Mouse (Mus musculus): ENCODE measurements at regions not wholly inside any gene's neighbourhood (a gene's known extent, or its start where the extent isn't known, plus 50 kb on each side); places are given as distances from the start of the nearest gene placed in this dataset.

GRCm38 (mm10) chrX:11736481-11736880 lies 408.9 kb downstream of the H2al1j start:
- no peak for DNase-seq (ENCODE audit: low spot score in 2 of 2)
- intact Hi-C loops (cut with DNase I), result no loop called here

GRCm38 (mm10) chrX:11739565-11739964 lies 411.9 kb downstream of the H2al1j start:
- DNase-seq (ENCODE audit: low spot score in 2 of 2), result no peak
- intact Hi-C loops (cut with DNase I), result no loop called here

GRCm38 (mm10) chrX:11745911-11746310 lies 414.2 kb downstream of the Bcor start:
- DNase-seq (ENCODE audit: low spot score in 2 of 2), result no peak
- intact Hi-C loops (cut with DNase I), result no loop called here

- intact Hi-C loops (cut with DNase I), result no loop called here
- DNase-seq (ENCODE audit: low spot score in 2 of 2), result no peak
These were observed 412.6 kb downstream of the Bcor start for GRCm38 (mm10) chrX:11747386-11748121.

- intact Hi-C loops (cut with DNase I), result no loop called here
- DNase-seq (ENCODE audit: low spot score in 2 of 2), result no peak
These were observed 411.9 kb downstream of the Bcor start for GRCm38 (mm10) chrX:11748278-11748677.

GRCm38 (mm10) chrX:11752513-11752912 lies 407.6 kb downstream of the Bcor start:
- intact Hi-C loops (cut with DNase I), result no loop called here
- DNase-seq (ENCODE audit: low spot score in 2 of 2), result no peak

- intact Hi-C loops (cut with DNase I), result no loop called here
- peak; percentile 5 to 13 for DNase-seq (ENCODE audit: low spot score in 2 of 2)
These were observed 407.1 kb downstream of the Bcor start for GRCm38 (mm10) chrX:11752973-11753590.

GRCm38 (mm10) chrX:11755046-11755445 lies 405.1 kb downstream of the Bcor start:
- intact Hi-C loops (cut with DNase I), result no loop called here
- no peak for DNase-seq (ENCODE audit: low spot score in 2 of 2)

- DNase-seq (ENCODE audit: low spot score in 2 of 2), result peak; percentile 18 to 25
- intact Hi-C loops (cut with DNase I), result no loop called here
These were observed 396.6 kb downstream of the Bcor start for GRCm38 (mm10) chrX:11763351-11764082.

GRCm38 (mm10) chrX:11776236-11776899 lies 383.8 kb downstream of the Bcor start:
- no peak for DNase-seq (ENCODE audit: low spot score in 2 of 2)
- intact Hi-C loops (cut with DNase I), result no loop called here

GRCm38 (mm10) chrX:11795010-11795409 lies 365.1 kb downstream of the Bcor start:
- intact Hi-C loops (cut with DNase I), result no loop called here
- no peak for DNase-seq (ENCODE audit: low spot score in 2 of 2)

GRCm38 (mm10) chrX:11797870-11798269 lies 362.3 kb downstream of the Bcor start:
- intact Hi-C loops (cut with DNase I), result no loop called here
- no peak for DNase-seq (ENCODE audit: low spot score in 2 of 2)

- DNase-seq (ENCODE audit: low spot score in 2 of 2), result no peak
These were observed 361.8 kb downstream of the Bcor start for GRCm38 (mm10) chrX:11798326-11798725.

GRCm38 (mm10) chrX:11800400-11800941 lies 359.7 kb downstream of the Bcor start:
- intact Hi-C loops (cut with DNase I), result loop anchor here (5.0 to 10.0 kb wide), 3 partner anchors 136 to 354 kb away; no protein-coding TSS in a partner anchor
- DNase-seq (ENCODE audit: low spot score in 2 of 2), result peak; percentile 65 to 74

More at GRCm38 (mm10) chrX:11798326-11798725, 361.8 kb downstream of the Bcor start:
- intact Hi-C loops (cut with DNase I), result no loop called here

GRCm38 (mm10) chrX:11801208-11801607 lies 358.9 kb downstream of the Bcor start:
- intact Hi-C loops (cut with DNase I), result loop anchor here (5.0 to 10.0 kb wide), 3 partner anchors 136 to 354 kb away; no protein-coding TSS in a partner anchor
- no peak for DNase-seq (ENCODE audit: low spot score in 2 of 2)

GRCm38 (mm10) chrX:11801621-11802020 lies 358.5 kb downstream of the Bcor start:
- no peak for DNase-seq (ENCODE audit: low spot score in 2 of 2)
- intact Hi-C loops (cut with DNase I), result loop anchor here (5.0 to 10.0 kb wide), 3 partner anchors 137 to 353 kb away; no protein-coding TSS in a partner anchor

- DNase-seq (ENCODE audit: low spot score in 2 of 2), result no peak
- intact Hi-C loops (cut with DNase I), result loop anchor here (5.0 to 10.0 kb wide), 3 partner anchors 137 to 353 kb away; no protein-coding TSS in a partner anchor
These were observed 357.9 kb downstream of the Bcor start for GRCm38 (mm10) chrX:11802074-11802899.

- no peak for DNase-seq (ENCODE audit: low spot score in 2 of 2)
- intact Hi-C loops (cut with DNase I), result loop anchor here (5.0 to 10.0 kb wide), 3 partner anchors 138 to 352 kb away; no protein-coding TSS in a partner anchor
These were observed 356.9 kb downstream of the Bcor start for GRCm38 (mm10) chrX:11803239-11803638.

GRCm38 (mm10) chrX:11806896-11807252 lies 353.3 kb downstream of the Bcor start:
- intact Hi-C loops (cut with DNase I), result loop anchor here (5.0 to 10.0 kb wide), 4 partner anchors 142 to 348 kb away; no protein-coding TSS in a partner anchor
- peak; percentile 8 to 13 for DNase-seq (ENCODE audit: low spot score in 2 of 2)

All from left cerebral cortex, postnatal 36 days (tissue).